Mouse (Mus musculus) ES-Bruce4 (cell line): ENCODE measurements around the gene Trim46. TPM values are rescaled to one million over a fixed set of nuclear protein-coding genes. Genes with fewer than 3 reads are reported as not detected.

ENCODE experiments used
- H3K27ac ChIP-seq: 2 replicates; pipeline ENCODE4 v1.5.1; 2012; ENCODE audit warnings: low read length, inconsistent platforms; ENCODE audit not compliant: insufficient read depth
- H3K27me3 ChIP-seq: 2 replicates; pipeline ENCODE4 v1.6.1; 2012; ENCODE audit warnings: mild to moderate bottlenecking, low read length, inconsistent platforms; ENCODE audit not compliant: control insufficient read depth, poor library complexity, insufficient read depth, severe bottlenecking
- H3K36me3 ChIP-seq: 2 replicates; pipeline ENCODE4 v1.6.1; 2012; ENCODE audit warnings: inconsistent platforms, mild to moderate bottlenecking, low read length, moderate library complexity; ENCODE audit not compliant: control insufficient read depth, poor library complexity, insufficient read depth, severe bottlenecking
- H3K4me1 ChIP-seq: one replicate; pipeline ENCODE4 v1.8.1; 2011; ENCODE audit warnings: low read length; ENCODE audit not compliant: control insufficient read depth, insufficient read depth
- H3K4me3 ChIP-seq: 2 replicates; pipeline ENCODE4 v1.5.1; 2011; ENCODE audit warnings: low read depth, mild to moderate bottlenecking, low read length
- H3K9ac ChIP-seq: 2 replicates; pipeline ENCODE4 v1.6.1; 2012; ENCODE audit warnings: low read depth, mild to moderate bottlenecking, inconsistent platforms; ENCODE audit not compliant: poor library complexity, severe bottlenecking
- H3K9me3 ChIP-seq: replicated peaks from 2 replicates; pipeline ENCODE4 v1.6.1; 2012; ENCODE audit warnings: mild to moderate bottlenecking, low read length, inconsistent platforms; ENCODE audit not compliant: control insufficient read depth, poor library complexity, insufficient read depth, severe bottlenecking
- CTCF ChIP-seq: IDR thresholded peaks from one replicate; pipeline ENCODE4 v1.8.1; 2011; ENCODE audit warnings: low read depth, low read length
- EP300 ChIP-seq: IDR thresholded peaks from 2 replicates; pipeline ENCODE4 v1.6.1; 2011; ENCODE audit warnings: low read depth, low read length; ENCODE audit not compliant: insufficient read depth
- POLR2A ChIP-seq: IDR thresholded peaks from one replicate; pipeline ENCODE4 v1.8.1; 2011; ENCODE audit warnings: low read length; ENCODE audit not compliant: insufficient read depth
- polyA plus RNA-seq: library from polyadenylated mRNA; stranded (reverse); fragments of >200 nt; gene quantifications from 2 replicates; pipeline ENCODE4 v1.2.4, GENCODE M21; 2011; ENCODE audit warnings: low read depth; ENCODE audit not compliant: missing spikeins, insufficient read depth, insufficient read length

Gene Trim46
- polyA plus RNA-seq, 1 experiment: 5.7 TPM

GRCm38 (mm10) chr3:89277281-89278021, 31.3 kb upstream of the Trim46 start:
- H3K9me3 ChIP-seq: no peaks in the 10 kb centered on the region
- no peak overlapping the region for H3K4me3 ChIP-seq
- H3K4me1 ChIP-seq: peaks cover under 1% of the 10 kb centered on the region
- no peak overlapping the region for H3K9ac ChIP-seq
- no peaks in the 10 kb centered on the region for H3K36me3 ChIP-seq
- TF ChIP-seq CTCF: no peak
- no peak for TF ChIP-seq POLR2A
- TF ChIP-seq EP300: no peak
- no peaks in the 10 kb centered on the region for H3K27me3 ChIP-seq
- no peak overlapping the region for H3K27ac ChIP-seq

GRCm38 (mm10) chr3:89276061-89276460, 30.0 kb upstream of the Trim46 start:
- TF ChIP-seq CTCF (no peak), POLR2A (no peak), EP300 (no peak)
- peaks cover 3% of the 10 kb centered on the region for H3K4me1 ChIP-seq
- no peaks in the 10 kb centered on the region for H3K27me3 ChIP-seq
- no peak overlapping the region for H3K4me3 ChIP-seq
- H3K27ac ChIP-seq: no peak overlapping the region
- H3K9me3 ChIP-seq: no peaks in the 10 kb centered on the region
- no peak overlapping the region for H3K9ac ChIP-seq
- H3K36me3 ChIP-seq: no peaks in the 10 kb centered on the region

GRCm38 (mm10) chr3:89271760-89272159, 25.7 kb upstream of the Trim46 start:
- H3K4me1 ChIP-seq: peaks cover 3% of the 10 kb centered on the region
- H3K27me3 ChIP-seq: no peaks in the 10 kb centered on the region

DNA sequence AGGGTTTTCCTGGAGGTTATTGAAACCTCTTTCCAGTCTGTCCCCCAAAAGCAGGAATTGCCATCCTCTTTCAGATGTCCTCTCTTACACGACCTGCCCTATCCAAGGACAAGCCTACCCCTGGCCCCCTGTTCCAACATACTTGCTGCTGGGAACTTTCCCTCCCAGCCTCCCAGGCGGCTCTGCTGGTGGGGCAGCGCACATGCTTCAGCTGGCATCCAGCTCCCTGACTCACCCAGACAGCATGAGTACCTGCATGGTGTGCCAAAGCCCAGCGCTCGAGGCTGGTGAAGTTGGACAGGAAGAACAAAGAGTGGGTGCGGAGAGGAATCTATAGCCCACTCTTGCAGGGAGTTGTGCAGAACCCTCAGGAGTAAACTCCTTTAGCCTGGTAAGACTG, 24.8 kb upstream of the Trim46 start:
- Histone ChIP-seq H3K27me3 (no peaks in the 10 kb centered on the region), H3K9me3 (no peaks in the 10 kb centered on the region), H3K4me1 (peaks cover 3% of the 10 kb centered on the region), H3K36me3 (no peaks in the 10 kb centered on the region), H3K4me3 (no peak overlapping the region), H3K9ac (peak overlapping the region; percentile 53), H3K27ac (no peak overlapping the region)
- TF ChIP-seq EP300: no peak
- no peak for TF ChIP-seq POLR2A
- no peak for TF ChIP-seq CTCF

More at GRCm38 (mm10) chr3:89271760-89272159, 25.7 kb upstream of the Trim46 start:
- no peak overlapping the region for H3K9ac ChIP-seq
- no peak overlapping the region for H3K27ac ChIP-seq
- no peak overlapping the region for H3K4me3 ChIP-seq
- H3K9me3 ChIP-seq: no peaks in the 10 kb centered on the region
- TF ChIP-seq POLR2A: no peak
- no peak for TF ChIP-seq EP300
- TF ChIP-seq CTCF: no peak
- no peaks in the 10 kb centered on the region for H3K36me3 ChIP-seq

DNA sequence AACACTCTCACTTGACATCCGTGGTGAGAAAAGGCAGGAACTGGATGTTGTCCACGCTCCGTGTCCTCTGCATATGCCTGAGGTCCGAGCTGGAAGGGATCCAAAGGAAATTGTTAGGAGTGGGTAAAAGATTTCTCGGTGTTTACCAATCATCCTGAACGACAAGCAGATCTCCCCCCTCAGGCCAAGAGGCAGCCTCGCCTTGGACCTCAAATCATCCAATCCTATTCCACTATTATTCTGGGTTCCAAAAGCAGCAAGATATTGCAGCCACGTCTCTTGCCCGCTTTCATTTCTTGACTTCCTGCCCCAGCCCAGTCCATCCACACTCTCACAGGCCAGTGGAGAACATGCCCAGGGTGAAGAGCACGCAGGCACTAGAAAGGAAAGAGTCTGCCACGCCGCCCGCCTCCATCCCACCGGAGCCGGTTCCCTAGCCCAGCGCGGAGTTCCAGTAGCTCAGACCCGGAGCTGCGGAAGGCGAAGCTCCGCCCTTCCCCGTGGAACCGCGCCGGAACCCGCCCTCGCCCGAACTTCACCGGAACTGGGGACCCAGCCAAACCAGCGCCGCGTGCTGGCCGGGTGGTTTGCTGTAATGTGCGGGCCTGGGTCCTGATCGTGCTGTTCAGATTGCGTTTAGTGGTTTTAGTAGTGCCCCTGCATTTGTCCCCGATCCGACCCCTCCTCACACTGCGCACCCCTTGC, 24.1 kb upstream of the Trim46 start, which contains the start of gene Slc50a1:
Gene Slc50a1 (minus strand): TSS at position 520 of the 705 bp plus-strand sequence.
- peak within 1 kb of the TSS; percentile 66 for H3K4me3 ChIP-seq
- no peaks in the 10 kb centered on the region for H3K36me3 ChIP-seq

GRCm38 (mm10) chr3:89268916-89269315, 22.8 kb upstream of the Trim46 start:
- TF ChIP-seq CTCF: no peak
- TF ChIP-seq POLR2A: no peak
- TF ChIP-seq EP300: no peak
- no peak overlapping the region for H3K4me3 ChIP-seq
- no peak overlapping the region for H3K27ac ChIP-seq
- H3K36me3 ChIP-seq: no peaks in the 10 kb centered on the region
- no peaks in the 10 kb centered on the region for H3K27me3 ChIP-seq
- H3K4me1 ChIP-seq: peaks cover 3% of the 10 kb centered on the region
- no peaks in the 10 kb centered on the region for H3K9me3 ChIP-seq
- no peak overlapping the region for H3K9ac ChIP-seq

More for the DNA sequence above, 24.1 kb upstream of the Trim46 start, which contains the start of gene Slc50a1:
- H3K27me3 ChIP-seq: no peaks in the 10 kb centered on the region
- H3K4me1 ChIP-seq: peaks cover 3% of the 10 kb centered on the region
- TF ChIP-seq POLR2A (peak; percentile 64), CTCF (peak; percentile 22), EP300 (no peak)
- no peaks in the 10 kb centered on the region for H3K9me3 ChIP-seq
- no peak within 1 kb of the TSS for H3K27ac ChIP-seq
- peak within 1 kb of the TSS; percentile 53 for H3K9ac ChIP-seq
